Mouse (Mus musculus): ENCODE results near the gene Pmis2.

Gene Pmis2

DNA sequence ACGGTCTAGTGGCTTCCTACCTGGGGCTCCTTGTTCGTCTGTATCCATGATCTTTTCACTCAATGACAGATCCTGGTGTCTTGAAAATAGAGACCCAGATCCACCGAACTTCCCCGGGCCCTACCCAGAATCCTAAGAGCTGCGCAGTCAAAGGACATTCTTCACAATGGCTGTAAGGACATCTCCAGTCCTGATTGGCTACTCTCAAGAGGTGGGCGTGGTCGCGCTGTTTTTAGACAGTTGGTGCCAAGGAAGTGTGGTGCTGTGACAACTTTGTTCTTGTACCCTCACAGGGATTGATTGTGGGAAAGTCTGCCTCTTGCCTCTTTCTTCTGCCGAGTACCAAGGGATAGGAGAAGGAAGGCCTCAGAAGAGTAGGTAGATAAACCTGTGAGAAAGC lies at the start of gene Pmis2:
Gene Pmis2 (minus strand): TSS at position 126 of the 400 bp plus-strand sequence.
- no peak for DNase-seq

GRCm38 (mm10) chr7:30719669-30720068 lies 48.3 kb upstream of the Pmis2 start:
- no peak for DNase-seq

DNA sequence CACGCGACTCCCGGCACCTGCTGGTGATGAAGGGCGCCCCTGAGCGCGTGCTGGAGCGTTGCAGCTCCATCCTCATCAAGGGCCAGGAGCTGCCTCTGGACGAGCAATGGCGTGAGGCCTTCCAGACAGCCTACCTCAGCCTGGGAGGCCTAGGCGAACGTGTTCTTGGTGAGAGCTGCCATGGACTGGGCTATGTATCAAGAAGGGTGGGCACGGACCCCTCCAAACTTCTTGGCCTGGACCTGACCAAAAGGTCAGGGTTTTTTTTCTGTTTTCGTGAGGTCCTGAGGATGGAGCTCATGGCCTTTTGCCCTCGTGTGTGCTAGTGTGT lies 46.3 kb upstream of the Pmis2 start:
- DNase-seq = no peak

DNA sequence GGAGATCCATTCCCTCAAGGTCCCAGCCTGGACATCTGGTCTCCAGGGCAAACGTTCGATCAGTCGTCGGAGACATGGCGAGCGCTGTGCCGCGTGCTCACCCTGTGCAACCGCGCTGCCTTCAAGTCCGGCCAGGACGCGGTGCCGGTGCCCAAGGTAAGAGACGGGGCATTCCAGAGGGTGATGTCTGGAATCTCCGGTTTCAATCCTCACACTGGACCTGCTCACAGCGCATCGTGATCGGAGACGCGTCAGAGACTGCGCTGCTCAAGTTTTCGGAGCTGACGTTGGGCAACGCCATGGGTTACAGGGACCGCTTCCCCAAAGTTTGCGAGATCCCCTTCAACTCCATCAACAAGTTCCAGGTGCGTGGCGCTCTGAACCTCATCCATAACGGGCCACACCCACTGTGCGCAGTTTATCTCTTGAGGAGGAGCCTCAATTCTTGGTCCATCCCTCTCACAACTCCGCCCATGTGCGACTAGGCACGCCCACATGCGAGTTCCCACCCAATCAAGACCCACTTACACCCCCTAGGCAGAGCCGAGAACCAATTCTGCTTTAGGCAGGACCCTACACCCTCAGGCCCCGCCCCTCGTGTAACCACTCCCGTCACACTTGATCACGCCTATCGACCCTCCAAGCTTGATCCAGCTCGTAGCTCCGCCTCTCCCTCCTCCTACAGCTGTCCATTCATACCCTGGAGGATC lies 45.8 kb upstream of the Pmis2 start:
- peak; percentile 28 for DNase-seq

GRCm38 (mm10) chr7:30711942-30712341 lies 40.5 kb upstream of the Pmis2 start, which contains the start of gene Atp4a:
TSS of gene Atp4a (plus strand) at chr7:30712209.
- peak; percentile 45 for DNase-seq

DNA sequence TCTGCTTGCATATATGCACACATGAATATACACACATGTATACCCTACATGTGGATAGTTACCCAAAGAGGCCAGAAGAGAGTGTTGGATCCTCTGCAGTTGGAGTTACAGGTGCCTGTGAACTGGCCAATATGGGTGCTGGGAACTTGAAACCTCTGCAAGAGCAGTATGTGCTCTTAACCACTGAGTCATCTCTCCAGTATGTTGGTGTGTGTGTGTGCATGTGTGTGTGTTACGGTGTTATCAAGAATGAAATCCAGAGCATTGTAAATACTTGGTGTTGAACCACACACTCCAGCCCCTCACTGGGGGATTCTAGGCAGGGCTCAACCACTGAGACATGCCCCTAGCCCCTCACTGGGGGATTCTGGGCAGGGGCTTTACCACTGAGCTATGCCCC lies 36.0 kb upstream of the Pmis2 start:
- no peak for DNase-seq

DNA sequence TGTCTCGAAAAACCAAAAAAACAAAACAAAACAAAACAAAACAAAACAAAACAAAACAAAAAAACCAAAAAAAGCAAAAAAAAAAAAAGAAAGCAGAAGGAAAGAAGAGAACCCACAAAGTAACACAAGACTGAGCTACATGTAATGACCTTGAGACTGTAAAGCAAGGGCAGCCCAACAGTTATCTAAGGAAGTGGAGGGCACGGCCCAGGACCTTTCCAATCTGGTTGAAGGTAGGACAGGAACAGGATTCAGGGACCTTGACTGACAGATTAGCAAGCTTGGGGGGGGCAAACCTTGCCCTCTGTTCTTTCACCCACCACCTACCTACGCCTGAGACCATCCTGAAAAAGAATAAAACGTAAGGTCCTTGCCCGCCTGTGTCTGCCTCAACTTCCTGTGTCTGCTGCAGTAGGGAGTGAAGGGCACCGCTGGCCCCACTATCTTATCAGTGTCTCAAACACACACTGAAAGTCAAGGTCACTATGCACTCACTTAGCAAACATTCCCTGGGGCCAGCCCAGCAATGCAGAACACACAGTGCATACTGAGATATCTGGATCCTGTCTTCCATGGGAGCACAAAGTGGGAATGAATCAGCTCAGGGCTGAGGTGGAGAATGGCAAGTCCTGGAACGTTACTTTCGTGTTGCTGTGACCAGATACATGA lies 34.9 kb upstream of the Pmis2 start:
- DNase-seq = no peak

DNA sequence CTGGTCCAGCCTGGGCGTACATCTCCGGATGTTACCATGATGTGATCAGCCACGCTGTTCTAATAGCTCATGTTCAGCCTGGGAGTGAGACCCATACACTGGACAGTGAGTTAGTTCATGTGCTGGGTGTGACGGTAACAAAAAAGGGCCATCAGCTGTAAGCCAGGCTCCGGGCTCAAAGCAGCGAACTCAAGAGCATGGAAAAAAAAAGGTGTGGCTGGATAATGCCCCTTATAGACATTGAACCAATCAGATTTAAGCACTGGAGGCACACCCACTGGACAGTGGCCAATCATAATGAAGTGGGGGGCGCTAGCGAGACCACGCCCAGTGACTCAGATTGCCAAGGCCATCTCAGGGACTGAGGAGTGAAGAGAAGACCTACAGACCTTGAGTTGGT lies 27.2 kb upstream of the Pmis2 start, which contains the start of gene 2200002J24Rik:
Gene 2200002J24Rik (plus strand): TSS at position 338 of the 400 bp plus-strand sequence.
- peak; percentile 13 for DNase-seq

DNA sequence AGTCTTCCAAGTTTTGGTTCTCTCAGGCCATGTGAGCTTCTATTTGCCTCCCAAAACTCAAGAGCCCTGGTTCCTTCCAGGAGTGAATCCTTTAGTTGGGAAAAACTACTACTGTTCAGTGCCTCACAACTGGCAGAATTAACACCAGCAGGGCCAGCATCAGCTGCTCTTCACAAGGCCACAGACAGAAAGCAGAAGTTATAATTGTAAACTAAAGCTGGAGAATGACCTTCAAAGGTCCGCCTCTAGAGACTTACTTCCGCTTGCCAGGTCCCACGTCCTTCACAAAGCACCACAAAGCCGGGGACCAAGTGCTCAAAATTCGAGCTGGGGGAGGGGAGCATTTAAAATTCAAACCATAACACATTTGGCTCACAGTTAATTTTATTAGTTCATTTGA lies 26.7 kb upstream of the Pmis2 start:
- DNase-seq = no peak

DNA sequence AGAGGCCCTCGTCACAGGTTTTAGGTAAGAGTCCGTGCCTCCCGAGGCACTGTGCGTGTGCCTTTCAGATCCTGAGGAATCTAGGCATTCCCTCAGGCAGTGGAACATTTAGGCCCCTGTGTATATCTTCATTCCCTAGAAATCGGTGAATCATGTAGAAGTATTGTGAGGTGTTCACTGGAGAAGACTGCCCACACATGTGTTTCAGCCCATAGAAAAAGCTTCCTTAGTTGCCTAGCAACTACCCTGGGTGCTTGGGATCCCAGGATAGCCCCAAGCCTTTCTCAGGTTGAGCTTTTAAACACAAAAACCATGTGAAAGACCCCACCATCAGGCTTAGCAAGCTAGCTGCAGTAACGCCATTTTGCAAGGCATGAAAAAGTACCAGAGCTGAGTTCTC lies 16.9 kb upstream of the Pmis2 start:
- no peak for DNase-seq

DNA sequence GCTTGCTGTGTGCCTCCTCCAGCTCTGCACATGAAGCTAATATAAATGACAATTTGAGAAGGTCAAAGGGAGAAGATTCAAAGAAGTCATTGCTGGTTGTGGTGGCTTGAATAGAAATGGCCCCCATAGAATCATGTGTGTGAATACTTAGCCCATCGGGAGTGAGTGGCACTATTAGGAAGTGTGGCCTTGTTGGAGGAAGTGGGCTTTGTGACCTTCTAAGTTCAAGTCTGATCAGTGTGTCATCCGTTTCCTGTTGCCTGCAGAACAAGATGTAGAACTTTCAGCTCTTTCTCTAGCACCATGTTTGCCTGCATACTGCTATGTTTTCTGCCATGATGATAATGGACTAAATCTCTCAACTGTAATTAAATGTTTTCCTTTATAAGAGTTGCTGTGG lies 12.0 kb upstream of the Pmis2 start:
- DNase-seq = no peak

GRCm38 (mm10) chr7:30681897-30682296 lies 10.5 kb upstream of the Pmis2 start:
- no peak for DNase-seq

DNA sequence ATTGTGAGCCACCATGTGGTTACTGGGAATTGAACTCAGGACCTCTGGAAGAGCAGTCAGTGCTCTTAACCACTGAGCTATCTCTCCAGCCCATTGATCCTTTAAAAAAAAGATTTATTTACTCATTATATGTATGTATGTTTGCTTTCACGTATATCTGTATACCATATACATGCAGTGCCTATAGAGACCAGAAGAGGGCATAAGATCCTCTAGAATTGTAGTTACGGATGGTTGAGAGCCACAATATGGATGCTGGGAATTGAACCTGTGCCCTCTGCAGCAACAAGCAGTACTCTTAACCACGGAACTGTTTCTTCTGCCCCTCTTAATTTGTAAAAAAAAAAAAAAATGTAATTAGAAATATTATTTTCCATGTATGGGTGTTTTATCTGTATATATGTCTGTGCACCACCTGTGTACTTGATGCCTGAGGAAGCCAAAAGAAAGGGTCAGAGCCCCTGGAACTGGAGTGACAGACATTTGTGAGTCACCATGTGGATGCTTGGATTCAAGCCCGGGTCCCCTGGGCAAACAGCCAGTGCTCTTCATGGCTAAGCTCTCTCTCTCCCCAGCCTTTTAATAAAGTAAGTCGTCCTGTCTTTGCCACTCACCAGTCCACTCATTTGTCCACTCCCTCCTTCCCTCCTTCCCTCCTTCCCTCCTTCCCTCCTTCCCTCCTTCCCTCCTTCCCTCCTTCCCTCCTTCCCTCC lies 7.0 kb upstream of the Pmis2 start:
- no peak for DNase-seq

- DNase-seq = peak; percentile 31
Measured at GRCm38 (mm10) chr7:30669229-30669628, 2.2 kb downstream of the Pmis2 start.

GRCm38 (mm10) chr7:30665321-30665720 lies 6.1 kb downstream of the Pmis2 start:
- DNase-seq = no peak

DNA sequence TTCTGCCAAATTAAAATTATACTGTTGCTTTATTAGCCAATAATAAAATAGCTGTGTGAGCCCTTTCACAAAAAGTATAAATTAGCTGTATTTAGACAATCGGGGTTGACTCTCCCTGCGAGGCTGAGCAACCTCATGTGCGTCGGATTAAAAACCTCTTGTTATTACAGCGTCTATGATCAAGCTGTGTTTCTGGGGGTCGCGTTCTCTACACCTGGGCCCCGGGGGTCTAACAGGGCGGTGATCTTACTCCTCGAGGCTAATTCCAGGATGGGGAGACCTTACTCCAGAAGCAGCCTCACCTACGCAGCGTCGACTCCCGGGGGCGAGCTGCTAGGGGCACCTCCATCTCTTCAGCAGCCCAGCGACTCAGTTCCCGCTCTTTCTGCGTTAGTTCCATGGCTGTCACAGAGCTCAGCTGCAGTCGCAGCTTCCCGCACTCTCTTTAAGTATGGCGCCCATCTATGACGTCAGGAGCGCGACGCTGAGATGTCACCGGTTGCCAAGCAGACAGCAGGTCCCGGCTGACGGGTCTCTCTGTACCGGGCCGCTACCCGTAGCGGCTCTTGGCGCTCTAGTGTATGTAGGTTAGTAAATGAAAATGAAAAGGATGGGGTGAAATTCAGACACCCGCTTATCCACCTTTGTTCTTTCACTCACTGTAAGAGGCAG lies 6.7 kb downstream of the Pmis2 start, which contains the start of gene Haus5:
Gene Haus5 (minus strand): TSS at position 466 of the 672 bp plus-strand sequence.
- DNase-seq = peak; percentile 92

GRCm38 (mm10) chr7:30649591-30650540 lies 21.5 kb downstream of the Pmis2 start, which contains the start of gene Rbm42:
TSS of gene Rbm42 (minus strand) at chr7:30650317.
- peak; percentile 100 for DNase-seq

GRCm38 (mm10) chr7:30639083-30639482 lies 32.3 kb downstream of the Pmis2 start:
- DNase-seq = no peak

- no peak for DNase-seq
Measured at GRCm38 (mm10) chr7:30636395-30636794, 35.0 kb downstream of the Pmis2 start.

GRCm38 (mm10) chr7:30635752-30636151 lies 35.7 kb downstream of the Pmis2 start, which contains the start of gene Etv2:
TSS of gene Etv2 (minus strand) at chr7:30635852.
- no peak for DNase-seq

- peak; percentile 34 for DNase-seq
Measured at GRCm38 (mm10) chr7:30634621-30635020, 36.8 kb downstream of the Pmis2 start.
